Mouse (Mus musculus) liver, embryonic 11.5 days (tissue): ENCODE data around the gene Cdk17. TPM values are rescaled to one million over a fixed set of nuclear protein-coding genes. Genes with fewer than 3 reads are reported as not detected.

Experiments used
- ATAC-seq: fragments of 200-750 bp; cut with Nextera tagmentation; replicated peaks from 2 replicates; pipeline ENCODE4 v1.8.0; 2017; ENCODE audit warnings: moderate number of reproducible peaks, mild to moderate bottlenecking, moderate TSS enrichment, moderate library complexity; ENCODE audit not compliant: low FRiP score
- DNase-seq: peaks from one replicate; pipeline ENCODE4 v3.0.0-alpha.2; 2017; ENCODE audit warnings: low spot score
- H3K27ac ChIP-seq: fragments of 300-500 bp; sonication (generic); 2 replicates; pipeline ENCODE4 v1.5.1; 2014; ENCODE audit warnings: mild to moderate bottlenecking, low read depth, low read length, control low read depth
- H3K27me3 ChIP-seq: fragments of 300-500 bp; sonication (generic); replicated peaks from 2 replicates; pipeline ENCODE4 v1.6.1; 2014; ENCODE audit warnings: low read length, mixed read lengths; ENCODE audit not compliant: control insufficient read depth, insufficient read depth
- H3K36me3 ChIP-seq: fragments of 300-500 bp; sonication (generic); 2 replicates; pipeline ENCODE4 v1.6.1; 2014; ENCODE audit warnings: mild to moderate bottlenecking, low read length, moderate library complexity, mixed read lengths; ENCODE audit not compliant: control insufficient read depth, insufficient read depth
- H3K4me1 ChIP-seq: fragments of 300-500 bp; sonication (generic); replicated peaks from 2 replicates; pipeline ENCODE4 v1.6.1; 2014; ENCODE audit warnings: low read length, mixed read lengths; ENCODE audit not compliant: control insufficient read depth, insufficient read depth
- H3K4me2 ChIP-seq: fragments of 300-500 bp; sonication (generic); 2 replicates; pipeline ENCODE4 v1.6.1; 2014; ENCODE audit warnings: mild to moderate bottlenecking, control low read depth, moderate library complexity
- H3K4me3 ChIP-seq: fragments of 300-500 bp; sonication (generic); 2 replicates; pipeline ENCODE4 v1.5.1; 2014; ENCODE audit warnings: low read depth, low read length, control low read depth
- H3K9ac ChIP-seq: fragments of 300-500 bp; sonication (generic); 2 replicates; pipeline ENCODE4 v1.6.1; 2014; ENCODE audit warnings: low read depth, low read length, control low read depth
- H3K9me3 ChIP-seq: fragments of 300-500 bp; sonication (generic); 2 replicates; pipeline ENCODE4 v1.6.1; 2016; ENCODE audit warnings: low read length, inconsistent platforms, mixed read lengths; ENCODE audit not compliant: control insufficient read depth
- WGBS: fragments of 180-500 bp; shearing (Covaris S2); extraction: QIAGEN DNeasy Blood & Tissue Kit; methylation state at CpG from one replicate; pipeline ENCODE4 v1.1.7; 2014; 5-methylcytosine and 5-hydroxymethylcytosine counted together
- polyA plus RNA-seq: library from polyadenylated mRNA; unstranded; fragments of >200 nt; fragmentation: Nextera tagmentation; extraction: Ambion mirVana; gene quantifications from 2 replicates; pipeline ENCODE4 v1.2.1, GENCODE M21; 2014

Cdk17 gene
- polyA plus RNA-seq, 1 experiment from 2014 or later, result 23.1 TPM

DNA sequence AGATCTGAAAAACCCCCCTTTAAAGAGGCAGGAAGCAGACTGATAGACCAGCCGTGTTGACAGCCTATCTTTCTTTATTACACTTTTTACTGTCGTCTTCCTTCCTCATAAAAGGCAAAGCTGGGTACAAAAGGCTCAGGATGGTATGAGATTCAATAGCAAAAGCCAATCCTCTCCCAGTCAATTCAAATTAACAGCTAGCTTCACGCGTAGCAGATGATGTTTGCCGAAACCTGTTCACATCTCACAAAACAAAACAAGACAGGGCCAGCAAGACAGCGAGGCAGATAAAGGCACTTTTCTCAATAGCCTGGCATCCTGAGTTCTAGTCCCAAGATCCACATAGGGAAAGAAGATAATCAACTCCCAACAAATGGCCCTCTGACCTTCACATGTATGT is 128.7 kb downstream of the Cdk17 start:
- H3K4me1 ChIP-seq, result peaks cover 10% of the 10 kb centered on the region
- no peak overlapping the region for H3K4me2 ChIP-seq
- H3K9ac ChIP-seq, result no peak overlapping the region
- H3K27ac ChIP-seq, result no peak overlapping the region
- DNase-seq, result no peak
- no peaks in the 10 kb centered on the region for H3K9me3 ChIP-seq
- ATAC-seq, result no peak
- H3K4me3 ChIP-seq, result no peak overlapping the region
- H3K27me3 ChIP-seq, result no peaks in the 10 kb centered on the region
- H3K36me3 ChIP-seq, result no peaks in the 10 kb centered on the region; the same call in 1 of the 2 replicates
- WGBS, result 77% methylated on average over 6 of the region's 6 CpGs

DNA sequence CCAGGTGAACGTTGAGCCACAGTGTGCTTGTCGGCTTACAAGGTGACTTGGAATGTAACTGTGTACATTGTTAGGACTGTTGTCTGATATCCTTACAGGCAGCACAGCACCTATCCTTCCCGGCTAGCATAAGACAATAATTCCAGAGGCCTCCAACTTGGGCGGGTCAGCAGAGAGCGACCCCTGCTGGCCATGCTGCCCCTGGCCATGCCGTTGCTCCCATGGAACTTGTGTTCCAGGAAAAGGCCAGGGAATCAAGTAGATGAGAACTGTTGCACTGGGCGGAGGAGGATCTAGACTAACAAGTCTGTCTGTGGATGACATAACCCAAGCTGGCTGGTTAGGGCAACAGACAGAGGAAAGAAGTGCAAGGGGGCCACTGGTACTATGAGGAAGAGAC is 130.7 kb downstream of the Cdk17 start:
- no peaks in the 10 kb centered on the region; the same call in 1 of the 2 replicates for H3K36me3 ChIP-seq
- no peak overlapping the region for H3K4me2 ChIP-seq
- WGBS, result 55% methylated on average over 7 of the region's 7 CpGs
- DNase-seq (no peak), ATAC-seq (no peak; the same call in 1 of the 2 replicates)
- no peak overlapping the region for H3K27ac ChIP-seq
- no peaks in the 10 kb centered on the region for H3K27me3 ChIP-seq
- no peak overlapping the region for H3K9ac ChIP-seq
- no peak overlapping the region for H3K4me3 ChIP-seq
- H3K4me1 ChIP-seq, result peaks cover 8% of the 10 kb centered on the region
- H3K9me3 ChIP-seq, result no peaks in the 10 kb centered on the region

DNA sequence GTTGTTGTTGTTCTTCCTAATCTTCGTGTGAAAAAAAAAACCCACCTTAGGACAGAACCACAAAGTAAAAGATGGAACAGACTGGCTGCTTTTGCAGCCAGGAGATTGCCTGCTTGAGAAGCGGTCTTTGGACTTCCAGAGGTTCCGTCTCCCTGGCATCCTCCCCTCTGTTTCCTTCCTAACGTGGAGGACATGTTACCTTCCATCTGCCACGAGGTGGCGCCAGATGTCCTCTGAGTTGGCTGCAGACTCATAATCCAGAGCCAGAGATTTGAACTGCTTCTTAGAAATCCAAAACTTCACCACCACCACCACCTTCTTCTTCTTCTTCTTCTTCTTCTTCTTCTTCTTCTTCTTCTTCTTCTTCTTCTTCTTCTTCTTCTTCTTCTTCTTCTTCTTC is 131.2 kb downstream of the Cdk17 start:
- Histone ChIP-seq H3K9me3 (no peaks in the 10 kb centered on the region), H3K36me3 (no peaks in the 10 kb centered on the region; the same call in 1 of the 2 replicates), H3K27me3 (no peaks in the 10 kb centered on the region), H3K27ac (no peak overlapping the region), H3K4me2 (0 out of 2 replicates have a peak overlapping the region, but pooled peaks have one; percentile 1), H3K4me1 (peaks cover 9% of the 10 kb centered on the region), H3K9ac (no peak overlapping the region), H3K4me3 (no peak overlapping the region)
- DNase-seq, result no peak
- 10% methylated on average over 6 of the region's 6 CpGs for WGBS
- no peak; the same call in 1 of the 2 replicates for ATAC-seq

DNA sequence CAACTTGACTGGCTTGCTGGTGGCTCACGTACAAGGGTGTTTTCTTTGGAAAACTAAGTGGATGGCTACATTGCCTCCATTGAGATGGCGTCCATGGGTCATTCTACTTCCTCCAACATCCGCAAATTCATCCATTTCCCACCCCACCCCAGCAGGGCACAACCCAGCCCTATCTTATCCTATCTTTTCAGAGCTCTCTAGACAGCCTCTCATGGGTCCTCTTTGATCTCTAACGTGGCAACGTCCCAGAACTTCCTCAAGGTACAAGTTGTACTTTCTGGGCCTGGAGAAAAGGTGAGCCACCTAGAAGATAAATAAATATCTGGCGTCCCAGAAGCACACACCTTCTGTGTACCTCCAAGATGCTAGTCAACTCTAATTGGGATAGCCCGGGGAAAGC is 132.9 kb downstream of the Cdk17 start:
- ATAC-seq, result no peak
- Histone ChIP-seq H3K9ac (no peak overlapping the region), H3K4me1 (peaks cover 9% of the 10 kb centered on the region), H3K27me3 (no peaks in the 10 kb centered on the region), H3K4me3 (no peak overlapping the region), H3K36me3 (no peaks in the 10 kb centered on the region), H3K9me3 (no peaks in the 10 kb centered on the region), H3K4me2 (no peak overlapping the region), H3K27ac (no peak overlapping the region)
- 47% methylated on average over 7 of the region's 7 CpGs for WGBS
- no peak for DNase-seq

DNA sequence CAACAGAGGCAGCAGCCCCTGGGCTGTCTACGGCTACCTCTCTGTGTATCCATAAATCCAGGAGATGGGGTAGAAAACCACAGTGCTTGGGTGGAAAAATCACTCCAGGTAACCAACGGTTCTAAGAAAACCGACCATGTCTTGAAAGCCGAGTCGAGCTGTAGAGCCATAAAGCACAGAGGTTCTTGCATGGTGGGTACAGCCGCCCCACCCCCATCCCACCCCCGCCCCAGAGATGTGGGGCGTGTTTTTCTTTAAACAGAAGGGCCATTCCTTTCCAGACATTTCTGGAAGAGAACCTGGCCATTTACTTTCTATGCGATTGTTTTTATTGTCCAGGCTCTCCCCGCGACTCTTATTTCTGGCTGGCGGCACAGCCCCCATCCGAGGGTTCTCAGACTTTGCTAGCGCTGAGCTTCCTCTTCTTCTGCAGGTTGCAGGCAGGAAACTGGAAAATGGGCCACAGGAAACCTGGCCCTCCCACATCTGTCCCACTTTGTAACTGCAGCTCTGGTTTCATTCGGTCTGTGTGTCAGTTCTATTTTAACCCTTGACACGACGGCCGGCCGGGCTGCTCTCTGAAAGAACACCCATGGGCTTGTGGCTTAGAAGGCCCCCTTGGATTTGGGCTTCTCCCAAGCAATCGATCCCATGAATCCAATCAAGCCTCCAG is 134.0 kb downstream of the Cdk17 start:
- H3K9ac ChIP-seq, result no peak overlapping the region
- H3K4me2 ChIP-seq, result peak overlapping the region; percentile 45
- DNase-seq (no peak), ATAC-seq (no peak)
- WGBS, result 31% methylated on average over 20 of the region's 20 CpGs
- H3K4me1 ChIP-seq, result peaks cover 9% of the 10 kb centered on the region
- no peaks in the 10 kb centered on the region for H3K36me3 ChIP-seq
- H3K4me3 ChIP-seq, result peak overlapping the region; percentile 19; the same call in 1 of the 2 replicates
- peak overlapping the region; percentile 25; the same call in 1 of the 2 replicates for H3K27ac ChIP-seq
- no peaks in the 10 kb centered on the region for H3K9me3 ChIP-seq
- no peaks in the 10 kb centered on the region for H3K27me3 ChIP-seq

DNA sequence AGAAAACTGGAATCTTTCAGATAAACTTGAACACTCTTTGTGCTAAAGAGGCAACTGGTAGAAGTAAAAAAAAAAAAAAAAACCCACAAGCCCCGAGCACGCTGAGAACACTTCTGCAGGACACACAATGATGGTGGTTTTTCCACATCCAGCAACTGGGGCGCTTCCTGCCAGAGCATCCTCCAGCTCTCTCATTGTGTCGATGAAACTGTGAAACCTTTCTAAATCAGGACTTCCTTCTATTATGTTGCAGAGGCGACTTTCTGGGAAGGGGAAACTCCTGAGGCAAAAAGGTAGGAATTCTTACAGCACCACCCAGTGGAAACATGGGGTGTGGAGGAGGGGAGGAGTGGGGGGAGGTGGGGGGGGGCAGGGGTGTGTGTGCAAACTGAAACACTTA is 137.1 kb downstream of the Cdk17 start:
- WGBS, result 34% methylated on average over 5 of the region's 5 CpGs
- no peak for ATAC-seq
- H3K4me3 ChIP-seq, result no peak overlapping the region
- H3K4me1 ChIP-seq, result peaks cover 6% of the 10 kb centered on the region
- H3K4me2 ChIP-seq, result no peak overlapping the region
- H3K36me3 ChIP-seq, result no peaks in the 10 kb centered on the region
- H3K9ac ChIP-seq, result no peak overlapping the region
- no peaks in the 10 kb centered on the region for H3K9me3 ChIP-seq
- no peak overlapping the region for H3K27ac ChIP-seq
- H3K27me3 ChIP-seq, result no peaks in the 10 kb centered on the region
- no peak for DNase-seq

DNA sequence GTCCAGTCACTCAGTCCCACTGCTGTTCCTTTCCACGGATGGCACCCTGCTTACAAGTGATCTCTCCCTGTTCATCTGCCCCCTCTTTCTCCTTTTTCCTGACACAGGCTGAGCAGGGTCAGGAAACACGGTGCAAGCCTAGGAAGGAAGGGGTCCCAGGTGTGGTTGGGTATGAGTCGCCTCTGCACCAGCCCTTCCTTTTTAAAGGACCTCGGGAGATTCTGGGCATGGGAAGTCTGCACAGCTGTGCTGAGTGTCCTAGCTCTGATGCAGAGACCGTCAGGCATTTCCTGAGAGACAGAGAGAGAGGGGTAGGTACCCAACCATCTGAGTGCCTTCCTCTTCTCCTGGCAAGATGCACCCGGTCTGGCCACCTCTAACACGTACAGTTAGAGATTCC is 137.5 kb downstream of the Cdk17 start:
- peaks cover 6% of the 10 kb centered on the region for H3K4me1 ChIP-seq
- no peaks in the 10 kb centered on the region for H3K36me3 ChIP-seq
- no peaks in the 10 kb centered on the region for H3K27me3 ChIP-seq
- H3K4me2 ChIP-seq, result no peak overlapping the region
- 33% methylated on average over 7 of the region's 7 CpGs for WGBS
- DNase-seq (no peak), ATAC-seq (no peak)
- H3K4me3 ChIP-seq, result no peak overlapping the region
- no peak overlapping the region for H3K27ac ChIP-seq
- H3K9me3 ChIP-seq, result no peaks in the 10 kb centered on the region
- no peak overlapping the region for H3K9ac ChIP-seq

DNA sequence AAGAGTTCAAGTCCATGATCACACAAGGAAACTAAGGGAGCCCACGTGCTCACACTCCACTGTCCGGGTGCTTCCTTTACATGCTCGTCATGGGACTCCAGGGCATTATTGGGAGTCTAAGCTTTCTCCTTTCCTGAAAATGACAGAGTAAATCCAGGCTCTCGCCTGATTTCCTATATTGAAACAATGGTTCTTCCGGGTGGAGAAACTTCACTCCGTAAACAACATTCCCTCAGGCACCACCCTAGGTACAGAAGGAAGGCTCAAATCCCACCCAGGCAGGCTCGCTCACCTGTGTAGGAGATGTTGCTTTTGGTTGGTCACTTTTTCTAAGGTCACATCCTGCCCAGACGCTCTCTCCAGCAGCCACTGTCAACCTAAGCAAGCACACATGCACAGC is 141.2 kb downstream of the Cdk17 start:
- no peak overlapping the region for H3K4me2 ChIP-seq
- no peaks in the 10 kb centered on the region for H3K36me3 ChIP-seq
- H3K9me3 ChIP-seq, result no peaks in the 10 kb centered on the region
- no peak for DNase-seq
- no peaks in the 10 kb centered on the region for H3K4me1 ChIP-seq
- no peak overlapping the region for H3K27ac ChIP-seq
- H3K4me3 ChIP-seq, result no peak overlapping the region
- WGBS, result 73% methylated on average over 8 of the region's 8 CpGs
- no peak overlapping the region for H3K9ac ChIP-seq
- H3K27me3 ChIP-seq, result no peaks in the 10 kb centered on the region
- no peak for ATAC-seq

DNA sequence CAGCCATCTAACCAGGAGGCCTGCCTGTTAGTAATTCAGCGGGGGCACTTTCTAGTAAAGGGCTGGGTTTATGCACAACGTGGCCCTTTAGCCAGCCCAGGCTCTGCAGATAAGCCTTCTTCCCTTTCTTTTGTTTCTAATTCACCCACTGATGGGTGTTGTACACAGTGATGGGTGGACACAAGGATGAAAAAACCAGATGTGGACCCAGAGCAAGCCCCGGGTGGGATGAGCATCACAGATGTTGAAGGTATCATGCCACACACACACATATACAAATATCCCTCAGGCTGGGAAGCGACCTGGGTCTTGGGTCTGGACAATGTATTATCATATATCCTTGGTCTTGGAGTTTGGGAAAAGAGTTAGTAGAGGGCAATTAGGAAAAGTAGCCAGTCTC is 142.6 kb downstream of the Cdk17 start:
- Histone ChIP-seq H3K4me3 (no peak overlapping the region), H3K36me3 (no peaks in the 10 kb centered on the region), H3K4me2 (no peak overlapping the region), H3K27ac (no peak overlapping the region), H3K4me1 (no peaks in the 10 kb centered on the region), H3K9me3 (no peaks in the 10 kb centered on the region), H3K9ac (no peak overlapping the region), H3K27me3 (no peaks in the 10 kb centered on the region)
- 58% methylated on average over 4 of the region's 4 CpGs for WGBS
- no peak for DNase-seq
- no peak for ATAC-seq
